Mouse (Mus musculus) lung, postnatal 0 days (tissue): ENCODE measurements at regions not wholly inside any gene's neighbourhood (a gene's known extent, or its start where the extent isn't known, plus 50 kb on each side); places are given as distances from the start of the nearest gene placed in this dataset.

ENCODE experiments used
- CTCF ChIP-seq: IDR thresholded peaks from 2 replicates; pipeline ENCODE4 v1.5.1; 2016; ENCODE audit warnings: antibody characterized with exemption, mild to moderate bottlenecking
- EP300 ChIP-seq: IDR thresholded peaks from 2 replicates; pipeline ENCODE4 v1.6.1; 2016; ENCODE audit warnings: antibody characterized with exemption, mild to moderate bottlenecking, control low read depth

- TF ChIP-seq CTCF: no peak
- no peak for TF ChIP-seq EP300
Observed at GRCm38 (mm10) chr5:44886566-44887070, 87.1 kb upstream of the Ldb2 start.
